Comparison of ENCODE assay signal across 22 mouse cellular contexts in the genomic region with DNA sequence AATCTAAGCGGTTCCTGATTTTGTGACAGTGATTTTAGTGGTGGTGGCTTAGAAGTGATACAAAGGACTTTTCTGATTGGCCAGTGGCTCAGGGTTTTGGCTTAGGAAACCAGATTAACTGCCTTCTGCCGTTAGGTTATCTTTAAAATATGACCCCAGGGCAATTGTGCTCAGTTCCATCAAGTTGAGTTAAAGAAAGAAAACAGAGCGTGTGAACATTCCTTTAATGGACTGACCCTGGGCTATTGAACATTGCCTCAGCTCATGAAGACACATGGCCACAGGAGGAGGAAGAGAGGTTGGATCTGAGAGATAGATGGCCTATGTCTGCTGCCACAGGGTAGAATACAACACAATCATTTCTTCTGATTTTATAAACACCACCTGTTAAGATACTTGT.
DNase-seq lines count a peak whose midpoint lies in the region; ATAC-seq and TF ChIP-seq lines count a peak whose summit lies in the region.
"Had no signal": no experiment of that assay in that cellular context is flagged by ENCODE, and none has a peak within 500 bp of the region (broad histone marks: within the 10 kb centered on the region; RNA-seq: fewer than 3 reads in every experiment).

No protein-coding gene starts in this region.

- no peak for TF ChIP-seq CTCF in kidney, postnatal 0 days (IDR thresholded peaks at IDR 0.05; ENCODE audit: low read depth)

- peak; percentile 13 for DNase-seq in embryo, embryonic 10 days (ENCODE audit: low spot score)
- DNase-seq in embryo, embryonic 11 days, result no peak
- peak; percentile 8 for DNase-seq in kidney, postnatal 0 days (ENCODE audit: low spot score)
- DNase-seq in retina, embryonic 14.5 days (ENCODE audit: low spot score), result peak; percentile 75
- DNase-seq in retina, postnatal 1 day, result peak; percentile 84
- DNase-seq: adrenal gland, adult 2 months; adrenal gland, adult 8-10 months; adrenal gland, postnatal 10 days; adrenal gland, postnatal 14 days; adrenal gland, postnatal 25 days; adrenal gland, postnatal 36 days; B cell, adult 2 months; cerebellum, adult 11 months; cerebellum, adult 11-12 months; cerebellum, adult 18-20 months had no signal

- 47% methylated on average over 3 of the region's 3 CpGs for WGBS in kidney, postnatal 0 days
- WGBS in kidney, embryonic 16.5 days, result 42% methylated on average over 3 of the region's 3 CpGs

- H3K4me3 ChIP-seq in kidney, postnatal 0 days (replicated peaks; ENCODE audit: low read depth, low read length), result no peak overlapping the region
- no peak overlapping the region for H3K4me3 ChIP-seq in kidney, embryonic 16.5 days (ENCODE audit: low read length)

- no peak overlapping the region for H3K9ac ChIP-seq in kidney, postnatal 0 days (ENCODE audit: low read depth, low read length)
- no peak overlapping the region for H3K9ac ChIP-seq in kidney, embryonic 16.5 days (replicated peaks; ENCODE audit: low read length)

- no peaks in the 10 kb centered on the region for H3K27me3 ChIP-seq in kidney, postnatal 0 days (ENCODE audit: insufficient read depth, low read length)
- H3K27me3 ChIP-seq in kidney, embryonic 16.5 days (ENCODE audit: insufficient read depth, low read length), result no peaks in the 10 kb centered on the region
- H3K27me3 ChIP-seq: CH12.LX had no signal

- H3K36me3 ChIP-seq in kidney, postnatal 0 days (ENCODE audit: insufficient read depth, low read length), result no peaks in the 10 kb centered on the region
- no peaks in the 10 kb centered on the region for H3K36me3 ChIP-seq in kidney, embryonic 16.5 days (ENCODE audit: insufficient read depth, low read length)
- H3K36me3 ChIP-seq: G1E had no signal

- no peaks in the 10 kb centered on the region for H3K4me1 ChIP-seq in kidney, postnatal 0 days (replicated peaks; ENCODE audit: insufficient read depth, low read length)
- H3K4me1 ChIP-seq in kidney, embryonic 16.5 days (ENCODE audit: insufficient read depth, low read length), result no peaks in the 10 kb centered on the region

- no peaks in the 10 kb centered on the region for H3K9me3 ChIP-seq in kidney, postnatal 0 days (replicated peaks; ENCODE audit: low read length)
- no peaks in the 10 kb centered on the region for H3K9me3 ChIP-seq in kidney, embryonic 16.5 days (ENCODE audit: low read length)
- H3K9me3 ChIP-seq: G1E had no signal

- no peak overlapping the region for H3K4me2 ChIP-seq in kidney, postnatal 0 days (ENCODE audit: low read length)
- H3K4me2 ChIP-seq in kidney, embryonic 16.5 days (replicated peaks; ENCODE audit: low read depth, low read length), result no peak overlapping the region

- H3K27ac ChIP-seq in kidney, postnatal 0 days, result no peak overlapping the region
- no peak overlapping the region for H3K27ac ChIP-seq in kidney, embryonic 16.5 days (ENCODE audit: low read length)

- ATAC-seq in kidney, postnatal 0 days (replicated peaks; ENCODE audit: low FRiP score, low read depth), result no peak
- no peak for ATAC-seq in kidney, embryonic 16.5 days (ENCODE audit: low FRiP score, low TSS enrichment)
- ATAC-seq in inflammation-experienced regulatory T-cells, adult 6 months, result no peak
- ATAC-seq in activated CD4-positive, CD25-positive, alpha-beta regulatory T cell, adult 4 months, result no peak
- ATAC-seq: CD4-positive, CD25-positive, alpha-beta regulatory T cell, adult 4 months; Patski had no signal
